Mouse (Mus musculus): ENCODE results near the gene Zfp109. TPM values are rescaled to one million over a fixed set of nuclear protein-coding genes. Genes with fewer than 3 reads are reported as not detected.

The Zfp109 gene
- polyA plus RNA-seq, 1 experiment from 2014 or later, result 3.8 TPM

- Histone ChIP-seq H3K4me2 (no peak overlapping the region), H3K4me3 (no peak overlapping the region), H3K9me3 (no peaks in the 10 kb centered on the region), H3K36me3 (peaks cover 11% of the 10 kb centered on the region), H3K9ac (peak overlapping the region; percentile 24; the same call in 1 of the 2 replicates), H3K4me1 (replicated peaks) (peaks cover 10% of the 10 kb centered on the region), H3K27ac (no peak overlapping the region), H3K27me3 (no peaks in the 10 kb centered on the region)
- WGBS, result 67% methylated on average over 24 of the region's 24 CpGs
- ATAC-seq (ENCODE audit: low FRiP score), result no peak
Measured at GRCm38 (mm10) chr7:24268176-24269155, 31.1 kb upstream of the Zfp109 start.

- Histone ChIP-seq H3K4me2 (no peak overlapping the region), H3K4me3 (no peak overlapping the region), H3K9ac (no peak overlapping the region), H3K9me3 (no peaks in the 10 kb centered on the region), H3K27ac (no peak overlapping the region), H3K36me3 (peaks cover 32% of the 10 kb centered on the region), H3K27me3 (no peaks in the 10 kb centered on the region), H3K4me1 (replicated peaks) (peaks cover 18% of the 10 kb centered on the region)
- ATAC-seq (ENCODE audit: low FRiP score), result no peak
- 96% methylated on average over 4 of the region's 4 CpGs for WGBS
Measured at GRCm38 (mm10) chr7:24260000-24260312, 22.6 kb upstream of the Zfp109 start.

- no peak for ATAC-seq (ENCODE audit: low FRiP score)
- H3K4me2 ChIP-seq, result no peak overlapping the region
Measured at GRCm38 (mm10) chr7:24259306-24259999, 22.1 kb upstream of the Zfp109 start.

GRCm38 (mm10) chr7:24254633-24255474, 17.5 kb upstream of the Zfp109 start, which contains the start of gene Zfp108:
Zfp108 (plus strand) TSS chr7:24254794.
- peak; percentile 90 for ATAC-seq (ENCODE audit: low FRiP score)
- Histone ChIP-seq H3K4me2 (peak within 1 kb of the TSS; percentile 73), H3K4me3 (peak within 1 kb of the TSS; percentile 52), H3K4me1 (replicated peaks) (peaks cover 26% of the 10 kb centered on the region), H3K27me3 (no peaks in the 10 kb centered on the region), H3K27ac (peak within 1 kb of the TSS; percentile 76), H3K9ac (peak within 1 kb of the TSS; percentile 79), H3K36me3 (peaks cover 8% of the 10 kb centered on the region), H3K9me3 (no peaks in the 10 kb centered on the region)
- 19% methylated on average over 21 of the region's 21 CpGs for WGBS

More at GRCm38 (mm10) chr7:24259306-24259999, 22.1 kb upstream of the Zfp109 start:
- Histone ChIP-seq H3K27me3 (no peaks in the 10 kb centered on the region), H3K36me3 (peaks cover 32% of the 10 kb centered on the region), H3K4me3 (no peak overlapping the region), H3K4me1 (replicated peaks) (peaks cover 22% of the 10 kb centered on the region), H3K9me3 (no peaks in the 10 kb centered on the region), H3K27ac (no peak overlapping the region), H3K9ac (no peak overlapping the region)
- WGBS, result 93% methylated on average over 13 of the region's 13 CpGs

- H3K27ac ChIP-seq, result no peak overlapping the region
- peak; percentile 79 for ATAC-seq (ENCODE audit: low FRiP score)
- H3K9ac ChIP-seq, result peak overlapping the region; percentile 24; the same call in 1 of the 2 replicates
- H3K9me3 ChIP-seq, result no peaks in the 10 kb centered on the region
- H3K27me3 ChIP-seq, result no peaks in the 10 kb centered on the region
- H3K4me2 ChIP-seq, result peak overlapping the region; percentile 73
- peak overlapping the region; percentile 52 for H3K4me3 ChIP-seq
- H3K36me3 ChIP-seq, result 0 out of 2 replicates have a peak, but pooled peaks cover under 1% of the 10 kb centered on the region
- peaks cover 26% of the 10 kb centered on the region for H3K4me1 ChIP-seq (replicated peaks)
- 65% methylated on average over 9 of the region's 9 CpGs for WGBS
Measured at GRCm38 (mm10) chr7:24253779-24254615, 16.6 kb upstream of the Zfp109 start.

- Histone ChIP-seq H3K4me2 (no peak within 1 kb of the TSS), H3K9me3 (0 out of 2 replicates have a peak, but pooled peaks cover 1% of the 10 kb centered on the region), H3K36me3 (no peaks in the 10 kb centered on the region), H3K27ac (no peak within 1 kb of the TSS), H3K27me3 (0 out of 2 replicates have a peak, but pooled peaks cover 2% of the 10 kb centered on the region), H3K4me1 (replicated peaks) (peaks cover 9% of the 10 kb centered on the region), H3K9ac (no peak within 1 kb of the TSS), H3K4me3 (no peak within 1 kb of the TSS)
- ATAC-seq (ENCODE audit: low FRiP score), result no peak
- 78% methylated on average over 5 of the region's 5 CpGs for WGBS
Measured at GRCm38 (mm10) chr7:24211343-24211742, 26.0 kb downstream of the Zfp109 start, which contains the start of gene Zfp111. Zfp111 (minus strand) TSS chr7:24211443.

- H3K9ac ChIP-seq, result no peak overlapping the region
- H3K36me3 ChIP-seq, result peaks cover 10% of the 10 kb centered on the region
- H3K4me3 ChIP-seq, result no peak overlapping the region
- no peak overlapping the region for H3K27ac ChIP-seq
- H3K27me3 ChIP-seq, result 0 out of 2 replicates have a peak, but pooled peaks cover 2% of the 10 kb centered on the region
- 83% methylated on average over 2 of the region's 2 CpGs for WGBS
- H3K4me1 ChIP-seq (replicated peaks), result peaks cover 9% of the 10 kb centered on the region
- H3K4me2 ChIP-seq, result no peak overlapping the region
- ATAC-seq (ENCODE audit: low FRiP score), result no peak
- no peaks in the 10 kb centered on the region for H3K9me3 ChIP-seq
Measured at GRCm38 (mm10) chr7:24210296-24210695, 27.1 kb downstream of the Zfp109 start.

GRCm38 (mm10) chr7:24208282-24208886, 29.0 kb downstream of the Zfp109 start:
- Histone ChIP-seq H3K9ac (no peak overlapping the region), H3K9me3 (no peaks in the 10 kb centered on the region), H3K4me1 (replicated peaks) (peaks cover 9% of the 10 kb centered on the region), H3K4me3 (peak overlapping the region; percentile 62), H3K27ac (no peak overlapping the region), H3K36me3 (peaks cover 27% of the 10 kb centered on the region), H3K4me2 (peak overlapping the region; percentile 67), H3K27me3 (0 out of 2 replicates have a peak, but pooled peaks cover 2% of the 10 kb centered on the region)
- peak; percentile 76 for ATAC-seq (ENCODE audit: low FRiP score)
- 66% methylated on average over 7 of the region's 7 CpGs for WGBS

- Histone ChIP-seq H3K4me2 (peak overlapping the region; percentile 67), H3K9me3 (no peaks in the 10 kb centered on the region), H3K9ac (peak overlapping the region; percentile 81), H3K36me3 (peaks cover 31% of the 10 kb centered on the region), H3K4me1 (replicated peaks) (peaks cover 9% of the 10 kb centered on the region), H3K27me3 (0 out of 2 replicates have a peak, but pooled peaks cover 2% of the 10 kb centered on the region), H3K4me3 (peak overlapping the region; percentile 62), H3K27ac (peak overlapping the region; percentile 77)
- WGBS, result 18% methylated on average over 24 of the region's 24 CpGs
- peak; percentile 91 for ATAC-seq (ENCODE audit: low FRiP score)
Measured at GRCm38 (mm10) chr7:24207488-24208261, 29.7 kb downstream of the Zfp109 start.

GRCm38 (mm10) chr7:24196961-24197360, 40.4 kb downstream of the Zfp109 start:
- no peak for ATAC-seq (ENCODE audit: low FRiP score)
- 0 out of 2 replicates have a peak, but pooled peaks cover 19% of the 10 kb centered on the region for H3K9me3 ChIP-seq
- H3K9ac ChIP-seq, result no peak overlapping the region
- peaks cover 74% of the 10 kb centered on the region for H3K36me3 ChIP-seq
- no peak overlapping the region for H3K27ac ChIP-seq
- no peak overlapping the region for H3K4me3 ChIP-seq
- H3K27me3 ChIP-seq, result no peaks in the 10 kb centered on the region
- 94% methylated on average over 4 of the region's 4 CpGs for WGBS
- no peaks in the 10 kb centered on the region for H3K4me1 ChIP-seq (replicated peaks)
- no peak overlapping the region for H3K4me2 ChIP-seq

Data from hindbrain, embryonic 13.5 days (tissue).